Mouse (Mus musculus) intestine, postnatal 0 days (tissue): ENCODE measurements around the gene Zfyve28. TPM values are rescaled to one million over a fixed set of nuclear protein-coding genes. Genes with fewer than 3 reads are reported as not detected.

Source experiments
- ATAC-seq: fragments of 200-750 bp; cut with Nextera tagmentation; 2 replicates; pipeline ENCODE4 v1.8.0; 2017; ENCODE audit warnings: mild to moderate bottlenecking, moderate TSS enrichment, moderate library complexity
- H3K27ac ChIP-seq: fragments of 300-500 bp; sonication (generic); 2 replicates; pipeline ENCODE4 v1.5.1; 2014; ENCODE audit warnings: mild to moderate bottlenecking, low read depth, low read length, moderate library complexity
- H3K27me3 ChIP-seq: fragments of 300-500 bp; sonication (generic); replicated peaks from 2 replicates; pipeline ENCODE4 v1.6.1; 2014; ENCODE audit warnings: low read length, mixed read lengths; ENCODE audit not compliant: control insufficient read depth, insufficient read depth
- H3K36me3 ChIP-seq: fragments of 300-500 bp; sonication (generic); 2 replicates; pipeline ENCODE4 v1.6.1; 2014; ENCODE audit warnings: mild to moderate bottlenecking, moderate library complexity; ENCODE audit not compliant: control insufficient read depth, insufficient read depth
- H3K4me1 ChIP-seq: fragments of 300-500 bp; sonication (generic); replicated peaks from 2 replicates; pipeline ENCODE4 v1.6.1; 2014; ENCODE audit warnings: antibody characterized with exemption, low read length, mixed read lengths; ENCODE audit not compliant: control insufficient read depth, insufficient read depth
- H3K4me2 ChIP-seq: fragments of 300-500 bp; sonication (generic); replicated peaks from 2 replicates; pipeline ENCODE4 v1.6.1; 2014; ENCODE audit warnings: low read depth, mild to moderate bottlenecking, moderate library complexity
- H3K4me3 ChIP-seq: fragments of 300-500 bp; sonication (generic); 2 replicates; pipeline ENCODE4 v1.5.1; 2014; ENCODE audit warnings: low read depth, low read length
- H3K9ac ChIP-seq: fragments of 300-500 bp; sonication (generic); 2 replicates; pipeline ENCODE4 v1.6.1; 2014; ENCODE audit warnings: mild to moderate bottlenecking, low read depth, low read length
- H3K9me3 ChIP-seq: fragments of 300-500 bp; sonication (generic); 2 replicates; pipeline ENCODE4 v1.6.1; 2016; ENCODE audit warnings: mixed run types; ENCODE audit not compliant: control insufficient read depth
- CTCF ChIP-seq: sonication (generic); IDR thresholded peaks from 2 replicates; pipeline ENCODE4 v1.5.1; 2016; ENCODE audit warnings: low read depth, mild to moderate bottlenecking, control low read depth, antibody characterized with exemption, moderate library complexity
- WGBS: fragments of 180-500 bp; shearing (Covaris S2); extraction: QIAGEN DNeasy Blood & Tissue Kit; methylation state at CpG from one replicate; pipeline ENCODE4 v1.1.7; 2014; 5-methylcytosine and 5-hydroxymethylcytosine counted together
- polyA plus RNA-seq: library from polyadenylated mRNA; unstranded; fragments of >200 nt; fragmentation: Nextera tagmentation; extraction: Ambion mirVana; gene quantifications from 2 replicates; pipeline ENCODE4 v1.2.1, GENCODE M21; 2015

Zfyve28 gene
- polyA plus RNA-seq: 0.05 and 0.07 TPM in 2 replicates

GRCm38 (mm10) chr5:34288154-34288716 is at the start of gene Zfyve28, which contains the start of gene Cfap99:
Gene Zfyve28 (minus strand): TSS chr5:34288449.
Gene Cfap99 (plus strand): TSS chr5:34288600.
- peak within 1 kb of the TSS; percentile 52 for H3K4me3 ChIP-seq
- ATAC-seq: peak; percentile 67
- H3K4me1 ChIP-seq: no peaks in the 10 kb centered on the region
- H3K36me3 ChIP-seq: no peaks in the 10 kb centered on the region
- WGBS: under 1% methylated on average over 50 of the region's 83 CpGs
- no peak for TF ChIP-seq CTCF
- no peaks in the 10 kb centered on the region for H3K9me3 ChIP-seq
- H3K9ac ChIP-seq: no peak within 1 kb of the TSS
- H3K27ac ChIP-seq: no peak within 1 kb of the TSS
- peaks cover 45% of the 10 kb centered on the region for H3K27me3 ChIP-seq
- peak within 1 kb of the TSS; percentile 83 for H3K4me2 ChIP-seq

GRCm38 (mm10) chr5:34336775-34337450 is 48.7 kb upstream of the Zfyve28 start:
- peak; percentile 51; the same call in 1 of the 2 replicates for ATAC-seq
- no peaks in the 10 kb centered on the region for H3K9me3 ChIP-seq
- H3K4me3 ChIP-seq: peak overlapping the region; percentile 94
- H3K4me2 ChIP-seq: peak overlapping the region; percentile 79
- peaks cover 6% of the 10 kb centered on the region for H3K4me1 ChIP-seq
- no peak for TF ChIP-seq CTCF
- H3K27me3 ChIP-seq: no peaks in the 10 kb centered on the region
- peak overlapping the region; percentile 97 for H3K27ac ChIP-seq
- 0 out of 2 replicates have a peak, but pooled peaks cover 4% of the 10 kb centered on the region for H3K36me3 ChIP-seq
- WGBS: 0% methylated on average over 42 of the region's 42 CpGs
- peak overlapping the region; percentile 96 for H3K9ac ChIP-seq

GRCm38 (mm10) chr5:34336097-34336774 is 48.0 kb upstream of the Zfyve28 start, which contains the start of gene Rnf4:
Gene Rnf4 (plus strand): TSS chr5:34336289.
- peak; percentile 96 for ATAC-seq
- Histone ChIP-seq H3K4me1 (peaks cover 6% of the 10 kb centered on the region), H3K27me3 (no peaks in the 10 kb centered on the region), H3K4me3 (peak within 1 kb of the TSS; percentile 94), H3K9ac (peak within 1 kb of the TSS; percentile 96), H3K9me3 (no peaks in the 10 kb centered on the region), H3K36me3 (0 out of 2 replicates have a peak, but pooled peaks cover 4% of the 10 kb centered on the region), H3K27ac (peak within 1 kb of the TSS; percentile 97), H3K4me2 (peak within 1 kb of the TSS; percentile 90)
- under 1% methylated on average over 65 of the region's 67 CpGs for WGBS
- TF ChIP-seq CTCF: 0 out of 2 replicates have a peak, but pooled peaks have one; percentile 1

GRCm38 (mm10) chr5:34335539-34336096 is 47.4 kb upstream of the Zfyve28 start:
- Histone ChIP-seq H3K9me3 (no peaks in the 10 kb centered on the region), H3K9ac (peak overlapping the region; percentile 72), H3K27ac (peak overlapping the region; percentile 73), H3K4me1 (peaks cover 6% of the 10 kb centered on the region), H3K36me3 (0 out of 2 replicates have a peak, but pooled peaks cover 4% of the 10 kb centered on the region), H3K4me3 (peak overlapping the region; percentile 94), H3K27me3 (no peaks in the 10 kb centered on the region), H3K4me2 (peak overlapping the region; percentile 90)
- WGBS: under 1% methylated on average over 21 of the region's 21 CpGs
- 0 out of 2 replicates have a peak, but pooled peaks have one; percentile 0 for TF ChIP-seq CTCF
- ATAC-seq: peak; percentile 34

- no peak overlapping the region for H3K27ac ChIP-seq
- ATAC-seq: no peak
- no peak overlapping the region for H3K4me3 ChIP-seq
- H3K9ac ChIP-seq: no peak overlapping the region
- 91% methylated on average over 1 of the region's 1 CpGs for WGBS
- peaks cover 6% of the 10 kb centered on the region for H3K4me1 ChIP-seq
- no peak overlapping the region for H3K4me2 ChIP-seq
- 0 out of 2 replicates have a peak, but pooled peaks cover 4% of the 10 kb centered on the region for H3K36me3 ChIP-seq
- H3K27me3 ChIP-seq: no peaks in the 10 kb centered on the region
- no peaks in the 10 kb centered on the region for H3K9me3 ChIP-seq
- TF ChIP-seq CTCF: no peak
Observed at GRCm38 (mm10) chr5:34334081-34334480, 45.8 kb upstream of the Zfyve28 start.
